In genomic region chr4:106854361-106855309, GRCm38 (mm10) we compare ENCODE assay signal across 9 mouse cellular contexts. TPM values are rescaled to one million over a fixed set of nuclear protein-coding genes. Genes with fewer than 3 reads are reported as not detected.
A peak's percentile ranks its signal among the peaks of the same experiment; 100 is the strongest.
DNase-seq lines count a peak whose midpoint lies in the region; ATAC-seq and TF ChIP-seq lines count a peak whose summit lies in the region.
"Had no signal": no experiment of that assay in that cellular context is flagged by ENCODE, and none has a peak within 500 bp of the region (broad histone marks: within the 10 kb centered on the region; RNA-seq: fewer than 3 reads in every experiment).

No protein-coding gene starts in this region.

- no peaks in the 10 kb centered on the region for H3K36me3 ChIP-seq in kidney, adult 2 months (ENCODE audit: control insufficient read depth, insufficient read depth, low read length)
- H3K36me3 ChIP-seq in hindbrain, embryonic 15.5 days, result no peaks in the 10 kb centered on the region
- H3K36me3 ChIP-seq in midbrain, postnatal 0 days (ENCODE audit: insufficient read depth, low read length), result no peaks in the 10 kb centered on the region

- intact Hi-C loops in heart, postnatal 36 days (cut with DNase I), result no loop called here

- peak overlapping the region; percentile 46 for H3K4me2 ChIP-seq in hindbrain, embryonic 15.5 days
- peak overlapping the region; percentile 43 for H3K4me2 ChIP-seq in midbrain, postnatal 0 days (ENCODE audit: low read depth, low read length, poor library complexity, severe bottlenecking)

- no peak for TF ChIP-seq POLR2A in kidney, adult 2 months (IDR thresholded peaks at IDR 0.05; ENCODE audit: low read depth, low read length)

- no peak overlapping the region for H3K4me3 ChIP-seq in kidney, adult 2 months (ENCODE audit: insufficient read depth, low read depth, low read length)
- H3K4me3 ChIP-seq in hindbrain, embryonic 15.5 days, result no peak overlapping the region
- no peak overlapping the region for H3K4me3 ChIP-seq in midbrain, postnatal 0 days (ENCODE audit: low read depth, low read length)

- no peak for TF ChIP-seq CTCF in kidney, adult 2 months (conservative IDR thresholded peaks at IDR 0.05; ENCODE audit: insufficient read depth, insufficient read length, low read depth, low read length)
- TF ChIP-seq CTCF in midbrain, postnatal 0 days (IDR thresholded peaks at IDR 0.05), result no peak

- DNase-seq in kidney, postnatal 4 days, result peak; percentile 46 to 53
- DNase-seq in kidney, adult 2 months, result no peak
- peak; percentile 66 for DNase-seq in embryo, embryonic 10.5 days (ENCODE audit: low spot score)
- DNase-seq in midbrain, postnatal 0 days (ENCODE audit: low spot score), result peak; percentile 56
- DNase-seq in layer of hippocampus, adult 9-10 months (ENCODE audit: low spot score), result no peak
- DNase-seq in layer of hippocampus, postnatal 14 days (ENCODE audit: low spot score in 2 of 2), result no peak
- no peak for DNase-seq in heart, postnatal 36 days

- whole genome bisulfite sequencing in kidney, adult 2 months, result 48% methylated on average over 15 of the region's 15 CpGs
- 7% methylated on average over 14 of the region's 15 CpGs for WGBS in hindbrain, embryonic 15.5 days
- 11% methylated on average over 11 of the region's 15 CpGs for WGBS in midbrain, postnatal 0 days

- ATAC-seq in hindbrain, embryonic 15.5 days (ENCODE audit: low FRiP score, low read depth), result peak; percentile 82
- peak; percentile 80 for ATAC-seq in midbrain, postnatal 0 days (ENCODE audit: low FRiP score)

- H3K27ac ChIP-seq in kidney, adult 2 months (ENCODE audit: insufficient read depth, low read depth, low read length), result no peak overlapping the region
- peak overlapping the region; percentile 59 for H3K27ac ChIP-seq in hindbrain, embryonic 15.5 days (replicated peaks)
- peak overlapping the region; percentile 68 for H3K27ac ChIP-seq in midbrain, postnatal 0 days (ENCODE audit: low read depth, low read length)
- H3K27ac ChIP-seq: macrophage had no signal

- H3K27me3 ChIP-seq in kidney, adult 2 months (replicated peaks; ENCODE audit: control insufficient read depth, insufficient read depth, low read length), result no peaks in the 10 kb centered on the region
- no peaks in the 10 kb centered on the region for H3K27me3 ChIP-seq in hindbrain, embryonic 15.5 days
- no peaks in the 10 kb centered on the region for H3K27me3 ChIP-seq in midbrain, postnatal 0 days (ENCODE audit: insufficient read depth, low read length)

- H3K9ac ChIP-seq in hindbrain, embryonic 15.5 days, result peak overlapping the region; percentile 23; the same call in 1 of the 2 replicates
- H3K9ac ChIP-seq in midbrain, postnatal 0 days (replicated peaks; ENCODE audit: low read length, poor library complexity, severe bottlenecking), result 0 out of 2 replicates have a peak overlapping the region, but pooled peaks have one; percentile 29

- H3K4me1 ChIP-seq in kidney, adult 2 months (ENCODE audit: control insufficient read depth, insufficient read depth, low read length), result peaks cover 4% of the 10 kb centered on the region; the same call in 1 of the 2 replicates
- H3K4me1 ChIP-seq in hindbrain, embryonic 15.5 days (replicated peaks), result peaks cover 25% of the 10 kb centered on the region
- H3K4me1 ChIP-seq in midbrain, postnatal 0 days (ENCODE audit: insufficient read depth, low read length), result peaks cover 17% of the 10 kb centered on the region; the same call in 1 of the 2 replicates

- H3K9me3 ChIP-seq in hindbrain, embryonic 15.5 days, result no peaks in the 10 kb centered on the region
- H3K9me3 ChIP-seq in midbrain, postnatal 0 days (ENCODE audit: low read length), result no peaks in the 10 kb centered on the region

RNA-seq across cellular contexts. Expression of gene Acot11, which starts 49.8 kb away (rescaled TPM):
- polyA plus RNA-seq in kidney, adult 2 months (2012; rRNA removed), result 18.2 and 20.2 TPM in 2 replicates
- polyA plus RNA-seq in hindbrain, embryonic 15.5 days (2015; fragmentation: Nextera tagmentation; extraction: Ambion mirVana), result 2.1 and 2.4 TPM in 2 replicates
- total RNA-seq in midbrain, postnatal 0 days (2014; rRNA removed), result 4.0 and 7.0 TPM in 2 replicates
- 1.8 and 2.1 TPM in 2 replicates for polyA plus RNA-seq in midbrain, postnatal 0 days (2015; fragmentation: Nextera tagmentation; extraction: Ambion mirVana)
- total RNA-seq in layer of hippocampus, postnatal 14 days (2021), result 10 to 100 TPM; 43.7 to 53.3 TPM
- total RNA-seq in heart, postnatal 36 days (2021), result 10 to 100 TPM; 34.3 to 39.8 TPM

RNA-seq across cellular contexts. Expression of gene Ssbp3, which starts 55.9 kb away (rescaled TPM):
- polyA plus RNA-seq in kidney, adult 2 months (2012; rRNA removed), result 44.6 and 48.6 TPM in 2 replicates
- polyA plus RNA-seq in hindbrain, embryonic 15.5 days (2015; fragmentation: Nextera tagmentation; extraction: Ambion mirVana), result 143 and 151 TPM in 2 replicates
- total RNA-seq in midbrain, postnatal 0 days (2014; rRNA removed), result 172 and 176 TPM in 2 replicates
- 110 and 126 TPM in 2 replicates for polyA plus RNA-seq in midbrain, postnatal 0 days (2015; fragmentation: Nextera tagmentation; extraction: Ambion mirVana)
- total RNA-seq in layer of hippocampus, postnatal 14 days (2021), result 100 to 1,000 TPM; 106 to 119 TPM
- total RNA-seq in heart, postnatal 36 days (2021), result 10 to 100 TPM; 38.7 to 39.4 TPM

Comparison
In these comparisons a context has a peak if more than half of its experiments do, and no peak if none do; other contexts are left out.
1. DNase-seq: peak in kidney, postnatal 4 days (2 of 2), embryo, embryonic 10.5 days (single experiment) and midbrain, postnatal 0 days (single experiment); none in kidney, adult 2 months (single experiment), layer of hippocampus, adult 9-10 months (single experiment), layer of hippocampus, postnatal 14 days (0 of 2) and heart, postnatal 36 days (0 of 2).